Mouse (Mus musculus) stomach, postnatal 0 days (tissue): Measurements from ENCODE around the gene Spem2. TPM values are rescaled to one million over a fixed set of nuclear protein-coding genes. Genes with fewer than 3 reads are reported as not detected.

ENCODE experiments used
- ATAC-seq: fragments of 200-750 bp; cut with Nextera tagmentation; 2 replicates; pipeline ENCODE4 v1.8.0; 2017; ENCODE audit not compliant: low FRiP score, low TSS enrichment
- DNase-seq: peaks from one replicate; pipeline ENCODE4 v3.0.0-alpha.2; 2016; ENCODE audit warnings: low spot score
- H3K27ac ChIP-seq: fragments of 300-500 bp; sonication (generic); replicated peaks from 2 replicates; pipeline ENCODE4 v1.5.1; 2014; ENCODE audit warnings: mild to moderate bottlenecking, control low read depth
- H3K27me3 ChIP-seq: fragments of 300-500 bp; sonication (generic); 2 replicates; pipeline ENCODE4 v1.6.1; 2014; ENCODE audit warnings: low read length; ENCODE audit not compliant: control insufficient read depth, insufficient read depth
- H3K36me3 ChIP-seq: fragments of 300-500 bp; sonication (generic); 2 replicates; pipeline ENCODE4 v1.6.1; 2014; ENCODE audit warnings: low read length, mixed read lengths; ENCODE audit not compliant: control insufficient read depth, insufficient read depth
- H3K4me1 ChIP-seq: fragments of 300-500 bp; sonication (generic); replicated peaks from 2 replicates; pipeline ENCODE4 v1.6.1; 2014; ENCODE audit warnings: antibody characterized with exemption; ENCODE audit not compliant: control insufficient read depth, insufficient read depth
- H3K4me2 ChIP-seq: fragments of 300-500 bp; sonication (generic); replicated peaks from 2 replicates; pipeline ENCODE4 v1.6.1; 2014; ENCODE audit warnings: low read depth, mild to moderate bottlenecking, control low read depth, moderate library complexity
- H3K4me3 ChIP-seq: fragments of 300-500 bp; sonication (generic); 2 replicates; pipeline ENCODE4 v1.5.1; 2014; ENCODE audit warnings: low read depth, low read length, control low read depth
- H3K9ac ChIP-seq: fragments of 300-500 bp; sonication (generic); 2 replicates; pipeline ENCODE4 v1.6.1; 2014; ENCODE audit warnings: mild to moderate bottlenecking, low read length, control low read depth, mixed read lengths
- H3K9me3 ChIP-seq: fragments of 300-500 bp; sonication (generic); 2 replicates; pipeline ENCODE4 v1.6.1; 2016; ENCODE audit warnings: low read length; ENCODE audit not compliant: control insufficient read depth
- CTCF ChIP-seq: IDR thresholded peaks from 2 replicates; pipeline ENCODE4 v1.5.1; 2016; ENCODE audit warnings: antibody characterized with exemption, low read depth, mild to moderate bottlenecking, moderate library complexity
- EP300 ChIP-seq: optimal IDR thresholded peaks from 2 replicates; pipeline ENCODE3; 2016; ENCODE audit warnings: antibody characterized with exemption
- WGBS: fragments of 180-500 bp; shearing (Covaris S2); extraction: QIAGEN DNeasy Blood & Tissue Kit; methylation state at CpG from one replicate; pipeline ENCODE4 v1.1.7; 2014; 5-methylcytosine and 5-hydroxymethylcytosine counted together
- polyA plus RNA-seq: library from polyadenylated mRNA; unstranded; fragments of >200 nt; fragmentation: Nextera tagmentation; extraction: Ambion mirVana; gene quantifications from 2 replicates; pipeline ENCODE4 v1.2.1, GENCODE M21; 2015

Gene Spem2
- polyA plus RNA-seq, 1 experiment from 2014 or later, result not detected

GRCm38 (mm10) chr11:69793429-69793828 lies 24.8 kb downstream of the Spem2 start:
- no peak for TF ChIP-seq CTCF
- TF ChIP-seq EP300, result no peak
- Histone ChIP-seq H3K9me3 (no peaks in the 10 kb centered on the region), H3K36me3 (no peaks in the 10 kb centered on the region), H3K9ac (no peak overlapping the region), H3K27ac (no peak overlapping the region), H3K27me3 (no peaks in the 10 kb centered on the region), H3K4me2 (no peak overlapping the region), H3K4me1 (no peaks in the 10 kb centered on the region), H3K4me3 (no peak overlapping the region)
- no peak for DNase-seq
- WGBS, result 63% methylated on average over 5 of the region's 5 CpGs
- no peak for ATAC-seq

GRCm38 (mm10) chr11:69791420-69791819 lies 26.8 kb downstream of the Spem2 start:
- Histone ChIP-seq H3K27me3 (no peaks in the 10 kb centered on the region), H3K9me3 (no peaks in the 10 kb centered on the region), H3K36me3 (no peaks in the 10 kb centered on the region), H3K4me1 (no peaks in the 10 kb centered on the region), H3K9ac (no peak overlapping the region), H3K4me2 (no peak overlapping the region), H3K27ac (no peak overlapping the region), H3K4me3 (no peak overlapping the region)
- DNase-seq (no peak), ATAC-seq (no peak)
- no peak for TF ChIP-seq EP300
- no peak for TF ChIP-seq CTCF
- 66% methylated on average over 5 of the region's 5 CpGs for WGBS

- no peaks in the 10 kb centered on the region for H3K4me1 ChIP-seq
- H3K9ac ChIP-seq, result no peak overlapping the region
- H3K4me3 ChIP-seq, result no peak overlapping the region
- DNase-seq, result no peak
- no peaks in the 10 kb centered on the region for H3K36me3 ChIP-seq
- no peak overlapping the region for H3K4me2 ChIP-seq
- H3K9me3 ChIP-seq, result no peaks in the 10 kb centered on the region
- TF ChIP-seq CTCF, result no peak
- TF ChIP-seq EP300, result no peak
- no peaks in the 10 kb centered on the region for H3K27me3 ChIP-seq
- no peak for ATAC-seq
- no peak overlapping the region for H3K27ac ChIP-seq
- 55% methylated on average over 5 of the region's 5 CpGs for WGBS
Measured at GRCm38 (mm10) chr11:69789431-69789830, 28.8 kb downstream of the Spem2 start.

- H3K9me3 ChIP-seq, result no peaks in the 10 kb centered on the region
- no peak overlapping the region for H3K4me2 ChIP-seq
- H3K27ac ChIP-seq, result no peak overlapping the region
- WGBS, result 93% methylated on average over 5 of the region's 5 CpGs
- H3K27me3 ChIP-seq, result no peaks in the 10 kb centered on the region
- ATAC-seq (no peak), DNase-seq (no peak)
- no peaks in the 10 kb centered on the region for H3K4me1 ChIP-seq
- H3K4me3 ChIP-seq, result no peak overlapping the region
- H3K36me3 ChIP-seq, result no peaks in the 10 kb centered on the region
- H3K9ac ChIP-seq, result no peak overlapping the region
- TF ChIP-seq CTCF, result no peak
- no peak for TF ChIP-seq EP300
Measured at GRCm38 (mm10) chr11:69787306-69787705, 31.0 kb downstream of the Spem2 start.

GRCm38 (mm10) chr11:69784793-69785272 lies 33.4 kb downstream of the Spem2 start:
- Histone ChIP-seq H3K9me3 (no peaks in the 10 kb centered on the region), H3K27ac (peak overlapping the region; percentile 50; the same call in 1 of the 2 replicates), H3K4me3 (peak overlapping the region; percentile 22), H3K4me1 (no peaks in the 10 kb centered on the region), H3K27me3 (no peaks in the 10 kb centered on the region), H3K4me2 (peak overlapping the region; percentile 48), H3K9ac (peak overlapping the region; percentile 51; the same call in 1 of the 2 replicates), H3K36me3 (no peaks in the 10 kb centered on the region)
- ATAC-seq, result peak; percentile 90
- peak; percentile 69 for DNase-seq
- TF ChIP-seq EP300 (no peak), CTCF (no peak)
- 18% methylated on average over 15 of the region's 15 CpGs for WGBS

- H3K36me3 ChIP-seq, result no peaks in the 10 kb centered on the region
- 37% methylated on average over 4 of the region's 4 CpGs for WGBS
- no peak overlapping the region for H3K4me2 ChIP-seq
Measured at GRCm38 (mm10) chr11:69781828-69782227, 36.4 kb downstream of the Spem2 start.

More at GRCm38 (mm10) chr11:69781828-69782227, 36.4 kb downstream of the Spem2 start:
- Histone ChIP-seq H3K27ac (no peak overlapping the region), H3K9ac (no peak overlapping the region), H3K4me3 (no peak overlapping the region), H3K4me1 (no peaks in the 10 kb centered on the region), H3K27me3 (no peaks in the 10 kb centered on the region), H3K9me3 (no peaks in the 10 kb centered on the region)
- no peak for TF ChIP-seq EP300
- TF ChIP-seq CTCF, result no peak
- ATAC-seq, result no peak
- DNase-seq, result no peak
